Mouse (Mus musculus): ENCODE measurements around the gene Gfer.
"Not testable (repeated sequence)": the region's sequence is repeated elsewhere in the genome, so short reads cannot be mapped to it uniquely, and the experiment has no call there.

The Gfer gene

GRCm38 (mm10) chr17:24687146-24687595, 8.8 kb downstream of the Gfer start:
- peak; percentile 60 for DNase-seq (ENCODE audit: low read depth, low spot score)

- DNase-seq (ENCODE audit: low read depth, low spot score), result peak; percentile 80
Observed at GRCm38 (mm10) chr17:24686514-24686913, 9.4 kb downstream of the Gfer start.

GRCm38 (mm10) chr17:24677500-24678080, 18.4 kb downstream of the Gfer start:
- DNase-seq (ENCODE audit: low read depth, low spot score), result peak; percentile 82

- DNase-seq (ENCODE audit: low read depth, low spot score), result no peak
Observed at GRCm38 (mm10) chr17:24676877-24677276, 19.1 kb downstream of the Gfer start.

GRCm38 (mm10) chr17:24676187-24676586, 19.8 kb downstream of the Gfer start:
- DNase-seq (ENCODE audit: low read depth, low spot score), result peak; percentile 87

GRCm38 (mm10) chr17:24674277-24674676, 21.7 kb downstream of the Gfer start:
- DNase-seq (ENCODE audit: low read depth, low spot score), result no peak

- DNase-seq (ENCODE audit: low read depth, low spot score), result peak; percentile 66
Observed at GRCm38 (mm10) chr17:24672141-24672540, 23.8 kb downstream of the Gfer start.

- no peak for DNase-seq (ENCODE audit: low read depth, low spot score)
Observed at GRCm38 (mm10) chr17:24671346-24671745, 24.6 kb downstream of the Gfer start.

- DNase-seq (ENCODE audit: low read depth, low spot score), result no peak
Observed at GRCm38 (mm10) chr17:24670246-24670844, 25.6 kb downstream of the Gfer start.

GRCm38 (mm10) chr17:24669545-24670245, 26.3 kb downstream of the Gfer start, which contains the start of gene Zfp598:
Zfp598 (plus strand) TSS chr17:24669687.
- DNase-seq (ENCODE audit: low read depth, low spot score), result peak; percentile 90

- DNase-seq (ENCODE audit: low read depth, low spot score), result not testable (repeated sequence)
Observed at GRCm38 (mm10) chr17:24669214-24669544, 26.8 kb downstream of the Gfer start.

- peak; percentile 92 for DNase-seq (ENCODE audit: low read depth, low spot score)
Observed at GRCm38 (mm10) chr17:24667416-24667815, 28.5 kb downstream of the Gfer start.

- not testable (repeated sequence) for DNase-seq (ENCODE audit: low read depth, low spot score)
Observed at GRCm38 (mm10) chr17:24667011-24667410, 28.9 kb downstream of the Gfer start.

- DNase-seq (ENCODE audit: low read depth, low spot score), result peak; percentile 21
Observed at GRCm38 (mm10) chr17:24658017-24658758, 37.8 kb downstream of the Gfer start, which contains the start of gene Npw. Npw (minus strand) TSS chr17:24658457.

GRCm38 (mm10) chr17:24654969-24655368, 41.0 kb downstream of the Gfer start:
- no peak for DNase-seq (ENCODE audit: low read depth, low spot score)

GRCm38 (mm10) chr17:24653967-24654710, 41.8 kb downstream of the Gfer start:
- DNase-seq (ENCODE audit: low read depth, low spot score), result no peak

GRCm38 (mm10) chr17:24651835-24652234, 44.1 kb downstream of the Gfer start:
- no peak for DNase-seq (ENCODE audit: low read depth, low spot score)

- no peak for DNase-seq (ENCODE audit: low read depth, low spot score)
Observed at GRCm38 (mm10) chr17:24650766-24651165, 45.2 kb downstream of the Gfer start.

GRCm38 (mm10) chr17:24650070-24650616, 45.8 kb downstream of the Gfer start, which contains the start of gene Slc9a3r2:
Slc9a3r2 (minus strand) TSS chr17:24650327.
- DNase-seq (ENCODE audit: low read depth, low spot score), result no peak

GRCm38 (mm10) chr17:24649581-24650069, 46.3 kb downstream of the Gfer start:
- DNase-seq (ENCODE audit: low read depth, low spot score), result no peak

Data from ES-CJ7 (cell line).